18 mouse cellular contexts compared by ENCODE assay signal in genomic region chr7:67622151-67622550, GRCm38 (mm10). TPM values are rescaled to one million over a fixed set of nuclear protein-coding genes. Genes with fewer than 3 reads are reported as not detected.
DNase-seq lines count a peak whose midpoint lies in the region; ATAC-seq and TF ChIP-seq lines count a peak whose summit lies in the region.
"Had no signal": no experiment of that assay in that cellular context is flagged by ENCODE, and none has a peak within 500 bp of the region (broad histone marks: within the 10 kb centered on the region; RNA-seq: fewer than 3 reads in every experiment).

No protein-coding gene starts in this region.

- H3K4me1 ChIP-seq in heart, embryonic 10.5 days = no peaks in the 10 kb centered on the region
- H3K4me1 ChIP-seq in kidney, postnatal 0 days (replicated peaks; ENCODE audit: insufficient read depth, low read length) = no peaks in the 10 kb centered on the region
- H3K4me1 ChIP-seq in limb, embryonic 11.5 days (ENCODE audit: control insufficient read depth, insufficient read depth, low read length) = peaks cover 3% of the 10 kb centered on the region; the same call in 1 of the 2 replicates
- H3K4me1 ChIP-seq: forebrain, embryonic 13.5 days; hindbrain, embryonic 13.5 days; intestine, embryonic 15.5 days had no signal

- no peak for ATAC-seq in kidney, postnatal 0 days (replicated peaks; ENCODE audit: low FRiP score, low read depth)
- no peak for ATAC-seq in limb, embryonic 11.5 days (ENCODE audit: insufficient number of reproducible peaks, low FRiP score, low TSS enrichment, low read depth)
- ATAC-seq: forebrain, embryonic 13.5 days; forebrain, postnatal 0 days; hindbrain, postnatal 0 days; intestine, embryonic 15.5 days had no signal

- no peak overlapping the region for H3K4me2 ChIP-seq in kidney, postnatal 0 days (ENCODE audit: low read length)
- no peak overlapping the region for H3K4me2 ChIP-seq in limb, embryonic 11.5 days (ENCODE audit: low read depth, severe bottlenecking)
- H3K4me2 ChIP-seq: forebrain, embryonic 13.5 days; hindbrain, embryonic 13.5 days; intestine, embryonic 15.5 days had no signal

- no peak for TF ChIP-seq CTCF in kidney, postnatal 0 days (IDR thresholded peaks at IDR 0.05; ENCODE audit: low read depth)

- no peak overlapping the region for H3K4me3 ChIP-seq in heart, embryonic 10.5 days
- H3K4me3 ChIP-seq in kidney, postnatal 0 days (replicated peaks; ENCODE audit: low read depth, low read length) = no peak overlapping the region
- no peak overlapping the region for H3K4me3 ChIP-seq in limb, embryonic 11.5 days (ENCODE audit: low read depth, low read length)
- H3K4me3 ChIP-seq: embryonic facial prominence, embryonic 10.5 days; forebrain, embryonic 13.5 days; heart, adult 2 months; hindbrain, embryonic 13.5 days; intestine, embryonic 15.5 days had no signal

- no peak overlapping the region for H3K27ac ChIP-seq in heart, embryonic 10.5 days
- H3K27ac ChIP-seq in kidney, postnatal 0 days = 0 out of 2 replicates have a peak overlapping the region, but pooled peaks have one; percentile 19
- peak overlapping the region; percentile 72; the same call in 1 of the 2 replicates for H3K27ac ChIP-seq in limb, embryonic 11.5 days (replicated peaks; ENCODE audit: low read depth, low read length)
- H3K27ac ChIP-seq: embryonic facial prominence, embryonic 10.5 days; forebrain, embryonic 13.5 days; heart, adult 2 months; hindbrain, embryonic 13.5 days; hindbrain, postnatal 0 days; intestine, embryonic 15.5 days had no signal

- peaks cover 2% of the 10 kb centered on the region; the same call in 1 of the 2 replicates for H3K36me3 ChIP-seq in heart, embryonic 10.5 days
- H3K36me3 ChIP-seq in kidney, postnatal 0 days (ENCODE audit: insufficient read depth, low read length) = no peaks in the 10 kb centered on the region
- H3K36me3 ChIP-seq in limb, embryonic 11.5 days (ENCODE audit: control insufficient read depth, insufficient read depth, low read length) = no peaks in the 10 kb centered on the region
- H3K36me3 ChIP-seq: embryonic facial prominence, embryonic 10.5 days; intestine, embryonic 15.5 days had no signal

- 73% methylated on average over 3 of the region's 3 CpGs for WGBS in heart, embryonic 10.5 days
- WGBS in kidney, postnatal 0 days = 65% methylated on average over 3 of the region's 3 CpGs
- 68% methylated on average over 3 of the region's 3 CpGs for WGBS in limb, embryonic 11.5 days

- no peaks in the 10 kb centered on the region for H3K9me3 ChIP-seq in heart, embryonic 10.5 days
- no peaks in the 10 kb centered on the region for H3K9me3 ChIP-seq in kidney, postnatal 0 days (replicated peaks; ENCODE audit: low read length)
- H3K9me3 ChIP-seq in limb, embryonic 11.5 days (ENCODE audit: control insufficient read depth, low read length) = no peaks in the 10 kb centered on the region
- H3K9me3 ChIP-seq: embryonic facial prominence, embryonic 10.5 days; forebrain, embryonic 13.5 days; hindbrain, embryonic 13.5 days; intestine, embryonic 15.5 days had no signal

- H3K9ac ChIP-seq in kidney, postnatal 0 days (ENCODE audit: low read depth, low read length) = no peak overlapping the region
- H3K9ac ChIP-seq in limb, embryonic 11.5 days (ENCODE audit: low read length) = no peak overlapping the region
- H3K9ac ChIP-seq: forebrain, embryonic 13.5 days; forebrain, postnatal 0 days; hindbrain, embryonic 13.5 days; intestine, embryonic 15.5 days had no signal

- peak; percentile 57 for DNase-seq in heart, embryonic 10.5 days (ENCODE audit: low spot score)
- no peak for DNase-seq in heart, adult 18-20 months
- DNase-seq in kidney, postnatal 0 days (ENCODE audit: low spot score) = no peak
- DNase-seq in kidney, adult 9 months = no peak
- DNase-seq in limb, embryonic 11.5 days (ENCODE audit: low spot score) = no peak
- no peak for DNase-seq in MN1 (ENCODE audit: low spot score)
- DNase-seq: adrenal gland, postnatal 10 days; cerebellum, adult 18-20 months; cerebellum, postnatal 10 days; forebrain, postnatal 0 days; gastrocnemius, postnatal 36 days; heart, adult 2 months; kidney, adult 18-20 months had no signal

- H3K27me3 ChIP-seq in heart, embryonic 10.5 days (ENCODE audit: insufficient read depth, poor library complexity, severe bottlenecking) = no peaks in the 10 kb centered on the region
- H3K27me3 ChIP-seq in kidney, postnatal 0 days (ENCODE audit: insufficient read depth, low read length) = no peaks in the 10 kb centered on the region
- no peaks in the 10 kb centered on the region for H3K27me3 ChIP-seq in limb, embryonic 11.5 days (ENCODE audit: control insufficient read depth, insufficient read depth, low read length)
- H3K27me3 ChIP-seq: forebrain, embryonic 13.5 days; hindbrain, embryonic 13.5 days; intestine, embryonic 15.5 days had no signal

RNA-seq across cellular contexts. Expression of gene Lrrc28, which starts 22.9 kb away (rescaled TPM):
- polyA plus RNA-seq in heart, embryonic 10.5 days (2016; fragmentation: Nextera tagmentation; extraction: Ambion mirVana) = 12.8 and 13.6 TPM in 2 replicates
- total RNA-seq in heart, adult 18-20 months (2021) = 10 to 100 TPM; 12.8 to 13.9 TPM
- polyA plus RNA-seq in kidney, postnatal 0 days (2015; fragmentation: Nextera tagmentation; extraction: Ambion mirVana) = 19.6 and 20.9 TPM in 2 replicates
- polyA plus RNA-seq in limb, embryonic 11.5 days (2014; fragmentation: Nextera tagmentation; extraction: Ambion mirVana) = 20.9 and 26.2 TPM in 2 replicates

RNA-seq across cellular contexts. Expression of gene Ttc23, which starts 25.1 kb away (rescaled TPM):
- polyA plus RNA-seq in heart, embryonic 10.5 days (2016; fragmentation: Nextera tagmentation; extraction: Ambion mirVana) = 19.0 and 27.1 TPM in 2 replicates
- total RNA-seq in heart, adult 18-20 months (2021) = 10 to 100 TPM; 16.7 to 18.2 TPM
- 25.5 and 25.6 TPM in 2 replicates for polyA plus RNA-seq in kidney, postnatal 0 days (2015; fragmentation: Nextera tagmentation; extraction: Ambion mirVana)
- 64.9 and 70.7 TPM in 2 replicates for polyA plus RNA-seq in limb, embryonic 11.5 days (2014; fragmentation: Nextera tagmentation; extraction: Ambion mirVana)
